Mouse (Mus musculus) limb, embryonic 14.5 days (tissue): ENCODE results near the gene Skp1a. TPM values are rescaled to one million over a fixed set of nuclear protein-coding genes. Genes with fewer than 3 reads are reported as not detected.

Experiments used
- ATAC-seq: fragments of 200-750 bp; cut with Nextera tagmentation; 2 replicates; pipeline ENCODE4 v1.8.0; 2017; ENCODE audit warnings: low read depth, moderate number of reproducible peaks, moderate TSS enrichment; ENCODE audit not compliant: low FRiP score
- DNase-seq: peaks from one replicate; pipeline ENCODE4 v3.0.0-alpha.2; 2015; ENCODE audit warnings: low spot score
- H3K27ac ChIP-seq: fragments of 300-500 bp; sonication (generic); replicated peaks from 2 replicates; pipeline ENCODE4 v1.5.1; 2014; ENCODE audit warnings: low read depth, mild to moderate bottlenecking, low read length, moderate library complexity, mixed read lengths
- H3K27me3 ChIP-seq: fragments of 300-500 bp; sonication (generic); 2 replicates; pipeline ENCODE4 v1.6.1; 2014; ENCODE audit warnings: low read length, mixed read lengths; ENCODE audit not compliant: control insufficient read depth, insufficient read depth
- H3K36me3 ChIP-seq: fragments of 300-500 bp; sonication (generic); 2 replicates; pipeline ENCODE4 v1.6.1; 2014; ENCODE audit warnings: mild to moderate bottlenecking, low read length, moderate library complexity, mixed read lengths; ENCODE audit not compliant: control insufficient read depth, insufficient read depth
- H3K4me1 ChIP-seq: fragments of 300-500 bp; sonication (generic); 2 replicates; pipeline ENCODE4 v1.6.1; 2014; ENCODE audit warnings: antibody characterized with exemption, low read length, mixed read lengths; ENCODE audit not compliant: control insufficient read depth, insufficient read depth
- H3K4me2 ChIP-seq: fragments of 300-500 bp; sonication (generic); replicated peaks from 2 replicates; pipeline ENCODE4 v1.6.1; 2014; ENCODE audit warnings: low read depth, mild to moderate bottlenecking, low read length, moderate library complexity; ENCODE audit not compliant: severe bottlenecking
- H3K4me3 ChIP-seq: fragments of 300-500 bp; sonication (generic); replicated peaks from 2 replicates; pipeline ENCODE4 v1.5.1; 2014; ENCODE audit warnings: low read length
- H3K9ac ChIP-seq: fragments of 300-500 bp; sonication (generic); 2 replicates; pipeline ENCODE4 v1.6.1; 2014; ENCODE audit warnings: mild to moderate bottlenecking, low read depth, low read length, moderate library complexity; ENCODE audit not compliant: severe bottlenecking
- H3K9me3 ChIP-seq: fragments of 300-500 bp; sonication (generic); 2 replicates; pipeline ENCODE4 v1.6.1; 2016; ENCODE audit warnings: low read length; ENCODE audit not compliant: control insufficient read depth
- POLR2A ChIP-seq: fragments of 200-500 bp; IDR thresholded peaks from 2 replicates; pipeline ENCODE4 v1.8.0; 2012; ENCODE audit warnings: inconsistent platforms, mild to moderate bottlenecking, moderate library complexity, borderline replicate concordance; ENCODE audit not compliant: insufficient read depth, insufficient read length; ENCODE audit errors: extremely low read depth
- WGBS: fragments of 180-500 bp; shearing (Covaris S2); extraction: QIAGEN DNeasy Blood & Tissue Kit; methylation state at CpG from one replicate; pipeline ENCODE4 v1.1.7; 2014; 5-methylcytosine and 5-hydroxymethylcytosine counted together
- polyA plus RNA-seq, 2 experiments: library from polyadenylated mRNA; depleted of rRNA in 1 of 2; stranded (reverse) in 1 of 2; unstranded in 1 of 2; fragments of >200 nt; fragmentation: Nextera tagmentation in 1 of 2; extraction: Ambion mirVana in 1 of 2; gene quantifications; 2 replicates each; pipeline versions ENCODE4 v1.2.1 to v1.2.3; 2012 to 2014

The Skp1a gene
- polyA plus RNA-seq, 2 experiments = 172 to 746 TPM

- no peaks in the 10 kb centered on the region for H3K9me3 ChIP-seq
- H3K4me2 ChIP-seq = no peak overlapping the region
- WGBS = 83% methylated on average over 7 of the region's 7 CpGs
- no peaks in the 10 kb centered on the region for H3K36me3 ChIP-seq
- ATAC-seq (no peak), DNase-seq (no peak)
- H3K9ac ChIP-seq = no peak overlapping the region; the same call in 1 of the 2 replicates
- H3K4me1 ChIP-seq = no peaks in the 10 kb centered on the region
- no peak overlapping the region for H3K27ac ChIP-seq
- no peak overlapping the region for H3K4me3 ChIP-seq
- H3K27me3 ChIP-seq = no peaks in the 10 kb centered on the region
- no peak for TF ChIP-seq POLR2A
Observed at GRCm38 (mm10) chr11:52264871-52265270, 33.1 kb downstream of the Skp1a start.

- WGBS = 64% methylated on average over 12 of the region's 12 CpGs
- ATAC-seq = no peak
- TF ChIP-seq POLR2A = no peak
- Histone ChIP-seq H3K36me3 (no peaks in the 10 kb centered on the region), H3K4me1 (no peaks in the 10 kb centered on the region), H3K27ac (no peak overlapping the region), H3K9me3 (no peaks in the 10 kb centered on the region), H3K9ac (no peak overlapping the region), H3K27me3 (no peaks in the 10 kb centered on the region), H3K4me3 (no peak overlapping the region), H3K4me2 (no peak overlapping the region)
- no peak for DNase-seq
Observed at GRCm38 (mm10) chr11:52265616-52266307, 34.0 kb downstream of the Skp1a start.

GRCm38 (mm10) chr11:52267271-52267670 is 35.5 kb downstream of the Skp1a start:
- TF ChIP-seq POLR2A = no peak
- ATAC-seq (no peak), DNase-seq (no peak)
- Histone ChIP-seq H3K36me3 (no peaks in the 10 kb centered on the region), H3K9me3 (no peaks in the 10 kb centered on the region), H3K4me1 (peaks cover 3% of the 10 kb centered on the region), H3K4me3 (no peak overlapping the region), H3K27ac (no peak overlapping the region), H3K4me2 (no peak overlapping the region), H3K9ac (no peak overlapping the region), H3K27me3 (no peaks in the 10 kb centered on the region)
- WGBS = 89% methylated on average over 5 of the region's 5 CpGs

GRCm38 (mm10) chr11:52268104-52268835 is 36.5 kb downstream of the Skp1a start:
- no peak overlapping the region for H3K9ac ChIP-seq
- 63% methylated on average over 7 of the region's 7 CpGs for WGBS
- H3K36me3 ChIP-seq = no peaks in the 10 kb centered on the region
- no peak for DNase-seq
- no peak for TF ChIP-seq POLR2A
- peaks cover 13% of the 10 kb centered on the region for H3K4me1 ChIP-seq
- H3K4me2 ChIP-seq = no peak overlapping the region
- no peaks in the 10 kb centered on the region for H3K9me3 ChIP-seq
- no peak overlapping the region for H3K4me3 ChIP-seq
- peak overlapping the region; percentile 48; the same call in 1 of the 2 replicates for H3K27ac ChIP-seq
- no peaks in the 10 kb centered on the region for H3K27me3 ChIP-seq
- ATAC-seq = no peak

- TF ChIP-seq POLR2A = no peak
- Histone ChIP-seq H3K27ac (no peak overlapping the region), H3K4me3 (no peak overlapping the region), H3K36me3 (no peaks in the 10 kb centered on the region), H3K4me2 (no peak overlapping the region), H3K9me3 (no peaks in the 10 kb centered on the region), H3K4me1 (peaks cover 14% of the 10 kb centered on the region), H3K27me3 (no peaks in the 10 kb centered on the region), H3K9ac (no peak overlapping the region)
- WGBS = 88% methylated on average over 6 of the region's 6 CpGs
- DNase-seq (no peak), ATAC-seq (no peak)
Observed at GRCm38 (mm10) chr11:52269841-52270240, 38.0 kb downstream of the Skp1a start.
